Mouse (Mus musculus) hindbrain, embryonic 13.5 days (tissue): ENCODE results near the gene Tnfrsf13b. TPM values are rescaled to one million over a fixed set of nuclear protein-coding genes. Genes with fewer than 3 reads are reported as not detected.

ENCODE experiments used
- ATAC-seq: fragments of 200-750 bp; cut with Nextera tagmentation; 2 replicates; pipeline ENCODE4 v1.8.0; 2017; ENCODE audit warnings: moderate TSS enrichment; ENCODE audit not compliant: low FRiP score
- H3K27ac ChIP-seq: fragments of 300-500 bp; sonication (generic); 2 replicates; pipeline ENCODE4 v1.5.1; 2015; ENCODE audit warnings: inconsistent platforms, mild to moderate bottlenecking, moderate library complexity
- H3K27me3 ChIP-seq: fragments of 300-500 bp; sonication (generic); 2 replicates; pipeline ENCODE4 v1.6.1; 2015; ENCODE audit warnings: mild to moderate bottlenecking, inconsistent platforms
- H3K36me3 ChIP-seq: fragments of 300-500 bp; sonication (generic); 2 replicates; pipeline ENCODE4 v1.6.1; 2015; ENCODE audit warnings: mild to moderate bottlenecking, inconsistent platforms
- H3K4me1 ChIP-seq: fragments of 300-500 bp; sonication (generic); replicated peaks from 2 replicates; pipeline ENCODE4 v1.6.1; 2015; ENCODE audit warnings: inconsistent platforms
- H3K4me2 ChIP-seq: fragments of 300-500 bp; sonication (generic); 2 replicates; pipeline ENCODE4 v1.6.1; 2015; ENCODE audit warnings: inconsistent platforms, mild to moderate bottlenecking, moderate library complexity
- H3K4me3 ChIP-seq: fragments of 300-500 bp; sonication (generic); 2 replicates; pipeline ENCODE4 v1.5.1; 2015; ENCODE audit warnings: mild to moderate bottlenecking, inconsistent platforms
- H3K9ac ChIP-seq: fragments of 300-500 bp; sonication (generic); 2 replicates; pipeline ENCODE4 v1.6.1; 2015; ENCODE audit warnings: mild to moderate bottlenecking, inconsistent platforms
- H3K9me3 ChIP-seq: fragments of 300-500 bp; sonication (generic); 2 replicates; pipeline ENCODE4 v1.6.1; 2016; ENCODE audit warnings: inconsistent platforms
- WGBS: fragments of 180-500 bp; shearing (Covaris S2); methylation state at CpG from one replicate; pipeline ENCODE4 v1.1.7; 2015; 5-methylcytosine and 5-hydroxymethylcytosine counted together
- polyA plus RNA-seq: library from polyadenylated mRNA; unstranded; fragments of >200 nt; fragmentation: Nextera tagmentation; extraction: Ambion mirVana; gene quantifications from 2 replicates; pipeline ENCODE4 v1.2.1, GENCODE M21; 2015

Gene Tnfrsf13b
- 1.1 and 1.3 TPM in 2 replicates for polyA plus RNA-seq

GRCm38 (mm10) chr11:61126606-61127355, at the start of gene Tnfrsf13b:
TSS of gene Tnfrsf13b (plus strand) at chr11:61126755.
- no peak within 1 kb of the TSS for H3K4me2 ChIP-seq
- no peak within 1 kb of the TSS for H3K27ac ChIP-seq
- 87% methylated on average over 23 of the region's 23 CpGs for WGBS
- H3K4me1 ChIP-seq, result no peaks in the 10 kb centered on the region
- H3K4me3 ChIP-seq, result no peak within 1 kb of the TSS
- H3K9me3 ChIP-seq, result no peaks in the 10 kb centered on the region
- no peaks in the 10 kb centered on the region for H3K36me3 ChIP-seq
- H3K27me3 ChIP-seq, result no peaks in the 10 kb centered on the region
- no peak for ATAC-seq
- no peak within 1 kb of the TSS for H3K9ac ChIP-seq

GRCm38 (mm10) chr11:61081624-61082023, 44.9 kb upstream of the Tnfrsf13b start:
- Histone ChIP-seq H3K27ac (no peak overlapping the region), H3K9me3 (no peaks in the 10 kb centered on the region), H3K9ac (no peak overlapping the region), H3K36me3 (no peaks in the 10 kb centered on the region), H3K4me2 (no peak overlapping the region), H3K4me3 (no peak overlapping the region), H3K4me1 (no peaks in the 10 kb centered on the region), H3K27me3 (0 out of 2 replicates have a peak, but pooled peaks cover 9% of the 10 kb centered on the region)
- 93% methylated on average over 2 of the region's 2 CpGs for WGBS
- no peak for ATAC-seq

GRCm38 (mm10) chr11:61090195-61090594, 36.4 kb upstream of the Tnfrsf13b start:
- WGBS, result 79% methylated on average over 7 of the region's 7 CpGs
- Histone ChIP-seq H3K27me3 (no peaks in the 10 kb centered on the region), H3K27ac (no peak overlapping the region), H3K4me3 (no peak overlapping the region), H3K9me3 (peaks cover 4% of the 10 kb centered on the region; the same call in 1 of the 2 replicates), H3K4me1 (peaks cover 7% of the 10 kb centered on the region; the same call in 1 of the 2 replicates), H3K9ac (0 out of 2 replicates have a peak overlapping the region, but pooled peaks have one; percentile 9), H3K36me3 (no peaks in the 10 kb centered on the region), H3K4me2 (no peak overlapping the region)
- no peak for ATAC-seq

GRCm38 (mm10) chr11:61091192-61091591, 35.4 kb upstream of the Tnfrsf13b start:
- Histone ChIP-seq H3K4me1 (peaks cover 7% of the 10 kb centered on the region; the same call in 1 of the 2 replicates), H3K4me2 (no peak overlapping the region), H3K9ac (no peak overlapping the region), H3K27me3 (no peaks in the 10 kb centered on the region), H3K9me3 (peaks cover 4% of the 10 kb centered on the region; the same call in 1 of the 2 replicates), H3K36me3 (no peaks in the 10 kb centered on the region), H3K27ac (no peak overlapping the region), H3K4me3 (no peak overlapping the region)
- 72% methylated on average over 3 of the region's 3 CpGs for WGBS
- 0 out of 2 replicates have a peak, but pooled peaks have one; percentile 59 for ATAC-seq

GRCm38 (mm10) chr11:61091642-61092262, 34.8 kb upstream of the Tnfrsf13b start:
- Histone ChIP-seq H3K27me3 (no peaks in the 10 kb centered on the region), H3K9ac (0 out of 2 replicates have a peak overlapping the region, but pooled peaks have one; percentile 36), H3K4me1 (peaks cover 7% of the 10 kb centered on the region; the same call in 1 of the 2 replicates), H3K4me2 (no peak overlapping the region), H3K9me3 (peaks cover 4% of the 10 kb centered on the region; the same call in 1 of the 2 replicates), H3K27ac (no peak overlapping the region), H3K4me3 (no peak overlapping the region), H3K36me3 (no peaks in the 10 kb centered on the region)
- no peak for ATAC-seq
- 25% methylated on average over 7 of the region's 7 CpGs for WGBS

GRCm38 (mm10) chr11:61098046-61098445, 28.5 kb upstream of the Tnfrsf13b start:
- Histone ChIP-seq H3K4me2 (no peak overlapping the region), H3K9ac (no peak overlapping the region), H3K27me3 (no peaks in the 10 kb centered on the region), H3K4me1 (0 out of 2 replicates have a peak, but pooled peaks cover 3% of the 10 kb centered on the region), H3K9me3 (peaks cover 4% of the 10 kb centered on the region; the same call in 1 of the 2 replicates), H3K36me3 (no peaks in the 10 kb centered on the region), H3K4me3 (no peak overlapping the region), H3K27ac (no peak overlapping the region)
- 66% methylated on average over 1 of the region's 1 CpGs for WGBS
- ATAC-seq, result no peak

- no peaks in the 10 kb centered on the region for H3K9me3 ChIP-seq
- H3K27me3 ChIP-seq, result peaks cover 14% of the 10 kb centered on the region; the same call in 1 of the 2 replicates
- H3K4me1 ChIP-seq, result peaks cover 14% of the 10 kb centered on the region; the same call in 1 of the 2 replicates
- H3K4me3 ChIP-seq, result no peak overlapping the region
- no peak for ATAC-seq
- no peak overlapping the region for H3K4me2 ChIP-seq
- no peak overlapping the region for H3K9ac ChIP-seq
- WGBS, result 50% methylated on average over 13 of the region's 13 CpGs
- no peak overlapping the region for H3K27ac ChIP-seq
- no peaks in the 10 kb centered on the region for H3K36me3 ChIP-seq
Measured at GRCm38 (mm10) chr11:61102397-61103339, 23.9 kb upstream of the Tnfrsf13b start.

GRCm38 (mm10) chr11:61104241-61104901, 22.2 kb upstream of the Tnfrsf13b start:
- no peaks in the 10 kb centered on the region for H3K9me3 ChIP-seq
- no peak overlapping the region for H3K4me3 ChIP-seq
- peaks cover 14% of the 10 kb centered on the region; the same call in 1 of the 2 replicates for H3K27me3 ChIP-seq
- 0 out of 2 replicates have a peak overlapping the region, but pooled peaks have one; percentile 6 for H3K4me2 ChIP-seq
- no peak overlapping the region for H3K27ac ChIP-seq
- WGBS, result 16% methylated on average over 20 of the region's 20 CpGs
- peak; percentile 86; the same call in 1 of the 2 replicates for ATAC-seq
- H3K4me1 ChIP-seq, result peaks cover 14% of the 10 kb centered on the region; the same call in 1 of the 2 replicates
- no peaks in the 10 kb centered on the region for H3K36me3 ChIP-seq
- H3K9ac ChIP-seq, result no peak overlapping the region

- Histone ChIP-seq H3K4me2 (no peak overlapping the region), H3K4me3 (no peak overlapping the region), H3K9me3 (no peaks in the 10 kb centered on the region), H3K27ac (no peak overlapping the region), H3K9ac (no peak overlapping the region), H3K36me3 (no peaks in the 10 kb centered on the region), H3K27me3 (0 out of 2 replicates have a peak, but pooled peaks cover 10% of the 10 kb centered on the region), H3K4me1 (peaks cover 9% of the 10 kb centered on the region; the same call in 1 of the 2 replicates)
- 91% methylated on average over 12 of the region's 12 CpGs for WGBS
- ATAC-seq, result no peak
Measured at GRCm38 (mm10) chr11:61108911-61109361, 17.6 kb upstream of the Tnfrsf13b start.

GRCm38 (mm10) chr11:61109707-61110106, 16.8 kb upstream of the Tnfrsf13b start:
- Histone ChIP-seq H3K4me2 (no peak overlapping the region), H3K27me3 (0 out of 2 replicates have a peak, but pooled peaks cover 9% of the 10 kb centered on the region), H3K9ac (no peak overlapping the region), H3K27ac (no peak overlapping the region), H3K4me3 (no peak overlapping the region), H3K36me3 (no peaks in the 10 kb centered on the region), H3K4me1 (peaks cover 2% of the 10 kb centered on the region; the same call in 1 of the 2 replicates), H3K9me3 (no peaks in the 10 kb centered on the region)
- ATAC-seq, result no peak
- WGBS, result 90% methylated on average over 6 of the region's 6 CpGs

- H3K9ac ChIP-seq, result no peak overlapping the region; the same call in 1 of the 2 replicates
Measured at GRCm38 (mm10) chr11:61110113-61110512, 16.4 kb upstream of the Tnfrsf13b start.

More at GRCm38 (mm10) chr11:61110113-61110512, 16.4 kb upstream of the Tnfrsf13b start:
- no peak overlapping the region for H3K4me3 ChIP-seq
- 83% methylated on average over 10 of the region's 10 CpGs for WGBS
- H3K4me1 ChIP-seq, result no peaks in the 10 kb centered on the region; the same call in 1 of the 2 replicates
- ATAC-seq, result no peak
- no peaks in the 10 kb centered on the region for H3K9me3 ChIP-seq
- 0 out of 2 replicates have a peak, but pooled peaks cover 5% of the 10 kb centered on the region for H3K27me3 ChIP-seq
- H3K4me2 ChIP-seq, result no peak overlapping the region
- no peak overlapping the region for H3K27ac ChIP-seq
- H3K36me3 ChIP-seq, result no peaks in the 10 kb centered on the region
